Mouse (Mus musculus) kidney, postnatal 10 days (tissue): ENCODE measurements at regions not wholly inside any gene's neighbourhood (a gene's known extent, or its start where the extent isn't known, plus 50 kb on each side); places are given as distances from the start of the nearest gene placed in this dataset.
A peak's percentile ranks its signal among the peaks of the same experiment; 100 is the strongest.

Experiments
- DNase-seq: peaks from one replicate; pipeline ENCODE4 v3.0.0; 2021; ENCODE audit warnings: mixed read lengths

DNA sequence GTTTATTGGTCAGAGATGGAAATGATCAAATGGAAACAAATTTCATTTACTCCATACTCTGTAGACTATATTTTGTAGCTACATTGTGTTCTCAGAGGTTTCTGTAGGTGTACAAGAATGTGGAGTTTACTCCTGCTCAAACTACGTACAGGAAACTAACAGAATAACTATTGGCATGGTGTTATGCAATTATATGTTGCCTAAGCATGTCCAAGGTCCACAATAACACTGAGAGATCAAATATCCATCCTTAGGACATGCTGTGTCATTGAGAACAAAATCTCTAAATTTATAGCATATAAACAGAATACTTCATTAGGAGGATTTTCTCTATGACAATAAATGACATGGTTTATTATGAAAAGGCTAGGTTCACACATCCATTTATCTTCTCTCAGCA is 400.3 kb downstream of the Fam198b start:
- no peak for DNase-seq

DNA sequence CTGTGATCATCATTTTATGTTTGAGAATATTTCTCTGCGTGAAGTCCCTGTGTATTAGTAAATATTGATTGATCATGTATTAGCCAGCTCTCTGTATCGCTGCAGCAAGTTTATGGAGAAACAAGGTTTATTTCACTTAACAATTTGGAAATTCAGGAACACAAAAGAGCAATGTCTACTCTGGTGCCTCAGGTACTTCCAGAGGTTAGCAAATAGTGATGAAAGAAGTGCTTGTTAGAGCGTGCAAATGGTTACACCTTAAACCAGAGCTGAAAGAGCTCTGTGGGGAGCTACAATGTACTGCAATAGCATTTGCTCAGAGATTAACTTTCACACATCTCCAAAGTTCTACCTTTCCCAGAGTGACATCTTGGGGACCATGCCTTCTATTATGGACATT is 400.9 kb downstream of the Fam198b start:
- DNase-seq = no peak

DNA sequence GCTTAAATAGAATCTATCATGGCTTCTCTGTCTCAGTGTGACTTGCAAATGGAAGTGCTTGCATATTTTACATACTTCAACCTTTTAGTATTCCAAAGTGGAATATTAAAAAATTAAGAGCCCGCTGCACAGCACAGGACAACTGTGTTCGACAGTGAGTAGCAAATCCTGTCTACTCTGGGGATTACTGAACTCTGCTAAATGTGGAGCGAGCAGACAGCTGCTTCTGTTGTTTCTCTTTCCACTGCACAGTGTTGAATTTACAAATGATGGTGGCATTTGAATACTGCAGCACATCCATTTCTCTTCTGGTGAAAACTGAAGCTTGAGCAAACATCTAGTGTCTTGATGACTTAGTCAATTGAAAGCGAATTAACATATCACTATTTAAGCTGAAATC is 409.2 kb downstream of the Fam198b start:
- DNase-seq = no peak

DNA sequence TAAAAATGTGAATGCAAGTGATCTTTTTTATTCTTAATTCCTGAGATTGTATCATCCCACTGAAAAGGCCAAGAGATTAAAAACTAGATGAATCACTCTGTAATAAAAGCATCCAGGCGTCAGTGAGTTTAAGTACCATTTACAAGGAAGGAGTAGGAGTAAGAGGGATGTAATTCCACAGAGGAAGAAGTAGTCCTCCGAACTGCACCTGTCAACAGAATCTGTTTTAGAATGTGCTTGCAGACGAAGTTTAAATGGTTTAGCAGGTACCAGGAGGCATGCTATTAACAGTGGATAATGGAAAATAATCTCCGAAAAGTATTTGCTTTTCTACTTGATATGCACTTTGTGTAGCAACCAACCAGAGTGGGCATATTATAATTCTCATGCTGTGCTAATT is 423.3 kb downstream of the Fam198b start:
- no peak for DNase-seq

DNA sequence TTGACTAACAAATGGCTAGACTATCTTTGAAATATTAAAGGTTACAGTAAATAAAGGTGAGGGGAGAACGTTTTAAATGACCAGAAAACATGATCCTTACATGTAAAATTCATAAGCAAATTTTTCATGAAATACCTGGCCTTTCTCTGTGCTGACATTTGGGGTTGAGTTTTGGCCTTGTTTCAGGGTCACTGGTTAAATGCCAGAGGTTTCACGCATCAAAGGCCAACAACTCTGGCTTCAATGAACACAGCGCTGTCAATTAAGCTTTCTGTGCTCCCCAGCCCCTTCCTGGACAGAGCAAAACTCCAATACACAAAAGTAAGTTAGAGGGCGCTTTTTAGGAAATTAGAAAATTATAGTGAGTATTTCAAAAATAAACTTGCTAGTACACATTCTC is 425.6 kb downstream of the Fam198b start:
- no peak for DNase-seq

DNA sequence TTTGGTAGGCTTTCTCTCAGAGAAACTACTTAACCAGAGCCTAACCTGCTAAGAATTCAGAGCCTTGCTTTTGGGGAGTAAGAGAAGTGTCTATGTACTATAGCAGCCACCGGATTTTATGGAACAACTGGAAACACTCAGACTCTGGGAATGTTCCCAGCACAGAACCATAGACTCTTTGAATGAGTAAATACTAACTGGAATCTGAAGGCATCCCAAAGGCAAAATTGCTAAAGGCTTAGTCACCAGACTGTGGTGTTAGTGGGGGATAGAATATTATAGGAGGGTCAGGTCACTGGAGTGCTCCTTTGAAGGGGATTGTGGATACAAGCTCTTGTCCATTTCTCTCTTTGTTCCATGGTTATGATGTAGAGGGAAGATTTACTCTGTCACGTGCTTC is 427.4 kb downstream of the Fam198b start:
- no peak for DNase-seq

DNA sequence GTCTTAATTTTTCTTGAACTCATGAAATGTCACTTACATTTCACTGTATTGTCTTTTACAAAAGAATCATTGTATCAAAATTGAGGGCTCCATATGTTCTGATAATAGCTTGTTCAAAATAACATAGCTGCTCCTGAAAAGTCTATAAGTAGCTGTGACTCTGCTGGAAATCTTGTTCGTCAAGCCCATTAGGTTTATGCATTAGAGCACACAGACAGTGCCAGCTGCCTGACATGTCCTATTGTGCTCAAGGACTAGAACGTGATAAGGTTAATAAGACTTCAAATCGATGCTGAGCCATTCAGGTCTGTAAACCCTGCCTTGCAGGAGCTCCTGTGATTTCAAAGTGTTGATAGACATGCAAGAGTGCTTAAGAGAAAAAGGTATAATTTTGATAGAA is 438.0 kb downstream of the Fam198b start:
- DNase-seq = no peak

DNA sequence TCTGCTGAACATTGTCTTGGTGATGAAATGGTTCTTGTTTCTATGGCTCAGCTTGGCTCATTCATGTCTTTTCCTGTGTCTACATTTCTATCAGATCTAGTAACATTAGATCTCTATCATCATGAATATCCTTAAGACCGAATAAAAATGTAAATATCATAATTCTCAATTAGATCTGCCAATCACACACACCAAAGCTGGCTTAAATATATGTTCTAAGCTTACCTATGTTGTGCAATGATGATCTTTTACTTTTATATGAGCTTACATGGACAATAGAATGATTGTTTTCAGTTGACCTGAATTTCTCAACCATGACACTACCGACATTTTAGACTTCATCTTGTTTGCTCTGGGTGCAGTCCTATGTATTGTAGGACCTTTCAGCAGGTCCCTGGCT is 440.4 kb downstream of the Fam198b start:
- no peak for DNase-seq

DNA sequence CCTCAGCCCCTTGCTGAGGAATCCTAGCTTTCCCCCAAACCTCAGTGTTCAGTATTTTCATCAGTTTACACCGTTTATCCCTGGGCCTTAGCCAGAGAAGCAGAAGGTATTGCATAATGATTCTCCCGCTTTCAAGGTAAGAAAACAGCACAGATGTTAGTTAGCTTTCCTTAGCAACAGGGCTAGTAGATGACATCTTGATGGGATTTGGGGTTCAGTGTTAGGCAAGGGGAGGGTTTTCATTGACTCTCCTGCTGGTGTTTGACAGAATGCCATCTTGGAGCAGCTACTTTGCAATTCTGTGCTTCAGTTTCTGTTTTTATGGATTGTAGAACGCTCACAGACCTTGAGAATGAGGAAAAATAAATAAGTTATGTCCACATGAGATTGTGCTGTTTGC is 447.4 kb downstream of the Fam198b start:
- no peak for DNase-seq

DNA sequence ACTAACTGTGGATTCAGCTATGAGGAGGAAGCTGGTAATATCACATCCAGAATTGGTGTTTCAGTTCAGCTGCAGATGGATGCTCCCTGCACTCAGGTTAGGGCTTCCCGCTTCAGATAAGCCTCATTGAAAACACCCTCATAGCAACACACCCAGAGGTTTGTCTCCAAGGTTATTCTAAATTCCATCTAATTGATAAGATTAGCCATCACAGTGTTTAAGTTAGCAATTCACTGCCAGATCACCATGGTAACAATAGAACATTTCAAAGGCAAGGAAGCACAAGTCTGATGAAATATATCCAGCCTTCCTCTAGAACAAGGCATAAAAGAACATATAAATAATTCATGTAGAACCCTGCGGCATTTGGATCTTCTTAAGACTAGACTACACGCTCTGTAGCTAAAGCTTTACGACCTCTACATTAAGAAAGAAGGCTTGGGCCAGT is 450.1 kb downstream of the Fam198b start:
- DNase-seq = no peak

DNA sequence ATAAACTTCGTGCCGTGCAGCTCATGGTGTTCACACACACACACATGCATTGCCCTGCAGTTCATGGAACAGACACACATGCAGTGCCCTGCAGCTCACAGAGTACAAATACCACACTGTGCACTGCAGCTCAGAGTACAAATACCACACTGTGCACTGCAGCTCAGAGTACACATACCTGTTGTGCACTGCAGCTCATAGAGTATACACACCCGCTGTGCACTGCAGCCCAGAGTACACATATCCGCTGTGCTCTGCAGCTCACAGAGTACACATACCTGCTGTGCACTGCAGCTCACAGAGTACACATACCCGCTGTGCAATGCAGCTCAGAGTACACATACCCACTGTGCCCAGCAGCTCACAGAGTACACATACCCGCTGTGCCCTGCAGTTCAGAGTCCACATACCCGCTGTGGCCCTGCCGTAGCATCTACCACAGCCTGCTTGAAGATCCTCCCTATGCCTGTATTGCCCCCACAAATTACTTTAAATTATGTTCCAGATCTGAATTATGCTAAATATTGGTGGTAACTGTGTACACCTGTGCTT is 451.9 kb downstream of the Fam198b start:
- no peak for DNase-seq

DNA sequence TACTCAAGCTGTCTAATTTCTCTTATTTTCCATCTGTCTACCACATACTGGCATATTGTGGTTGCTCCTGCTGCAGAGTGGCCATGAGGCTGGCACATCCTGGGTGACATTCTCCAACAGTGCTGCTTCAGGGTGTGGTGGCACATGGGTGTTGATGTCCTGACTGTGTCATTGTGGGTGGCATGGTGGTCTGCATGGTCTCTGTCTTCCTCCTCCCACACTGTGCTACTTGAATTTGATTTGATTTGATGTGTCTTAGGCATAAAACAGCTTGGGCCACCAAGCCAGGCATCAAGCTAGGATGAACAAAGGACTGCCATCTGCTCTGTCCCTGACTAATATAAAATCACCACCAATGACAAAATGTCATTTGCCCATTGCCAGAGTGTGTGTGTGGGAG is 434.7 kb downstream of the Gria2 start:
- no peak for DNase-seq

DNA sequence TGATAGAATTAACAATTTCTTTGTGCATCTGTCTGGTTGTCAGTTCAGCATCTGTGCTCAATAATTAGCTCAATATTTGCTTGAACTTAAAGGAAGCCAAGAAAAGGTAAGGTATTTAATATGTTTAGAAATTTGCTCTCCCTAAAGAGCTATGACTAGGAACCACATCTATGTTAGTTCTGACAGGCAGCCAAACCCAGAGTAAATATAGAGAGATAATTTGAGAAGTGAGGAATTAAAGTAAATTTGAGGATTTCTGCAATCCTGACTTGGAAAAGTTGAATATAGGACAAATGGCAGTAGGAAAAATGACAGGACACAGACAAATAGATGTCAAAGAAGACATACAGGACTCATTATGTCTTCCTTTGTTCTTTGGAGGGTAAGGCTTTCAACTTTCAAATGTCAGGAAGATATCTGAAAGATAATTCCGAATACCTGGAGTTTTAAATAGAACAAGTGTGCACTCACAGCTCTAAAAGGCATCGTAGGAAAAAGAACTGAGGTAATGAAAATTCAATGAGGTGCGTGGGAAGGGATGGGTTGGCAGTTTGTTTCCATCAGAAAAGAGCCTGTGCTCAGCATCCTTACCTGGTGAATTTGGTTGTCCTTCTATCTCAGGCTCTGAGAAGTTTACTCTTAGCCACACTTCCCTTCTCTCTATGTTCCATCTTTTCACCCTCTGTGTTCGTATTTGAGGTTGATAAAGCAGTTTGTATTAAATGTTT is 433.3 kb downstream of the Gria2 start:
- DNase-seq = no peak

DNA sequence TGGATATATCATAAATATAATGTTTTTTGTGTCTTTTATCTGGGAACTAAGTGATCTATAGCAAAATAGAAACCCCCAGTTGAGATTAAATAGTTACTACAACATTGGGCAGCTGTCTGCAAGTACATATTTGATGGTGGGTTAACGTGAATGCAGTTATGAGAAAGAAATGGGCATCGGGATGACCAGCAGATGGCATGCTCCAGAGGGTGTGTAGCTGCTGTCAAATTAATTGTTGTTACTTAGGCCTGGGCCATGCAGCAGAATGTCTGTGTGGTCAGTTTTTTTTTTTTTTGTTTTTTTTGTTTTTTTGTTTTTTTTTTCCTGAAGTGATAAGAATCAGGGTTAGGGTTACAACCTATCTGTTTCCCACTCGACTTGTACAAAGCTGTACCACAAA is 430.2 kb downstream of the Gria2 start:
- DNase-seq = peak; percentile 7

DNA sequence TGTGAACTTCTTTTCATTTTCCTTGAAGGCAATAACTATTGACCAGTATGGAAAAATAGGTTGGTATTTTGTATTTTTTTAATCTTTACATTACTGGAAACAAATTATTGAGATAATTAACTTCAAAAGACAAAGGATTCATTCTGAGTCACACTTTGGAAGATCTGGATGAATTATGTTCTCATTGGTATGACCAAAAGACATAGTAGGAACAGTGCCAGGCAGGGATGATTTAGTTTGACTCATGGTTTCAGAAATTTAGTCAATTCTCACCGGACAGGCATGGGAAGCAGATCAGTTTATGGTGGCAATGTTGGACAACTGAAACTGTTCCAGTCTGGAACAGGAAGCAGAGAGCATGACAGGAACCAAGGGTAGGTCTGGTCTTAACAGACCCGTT is 416.6 kb downstream of the Gria2 start:
- DNase-seq = no peak

DNA sequence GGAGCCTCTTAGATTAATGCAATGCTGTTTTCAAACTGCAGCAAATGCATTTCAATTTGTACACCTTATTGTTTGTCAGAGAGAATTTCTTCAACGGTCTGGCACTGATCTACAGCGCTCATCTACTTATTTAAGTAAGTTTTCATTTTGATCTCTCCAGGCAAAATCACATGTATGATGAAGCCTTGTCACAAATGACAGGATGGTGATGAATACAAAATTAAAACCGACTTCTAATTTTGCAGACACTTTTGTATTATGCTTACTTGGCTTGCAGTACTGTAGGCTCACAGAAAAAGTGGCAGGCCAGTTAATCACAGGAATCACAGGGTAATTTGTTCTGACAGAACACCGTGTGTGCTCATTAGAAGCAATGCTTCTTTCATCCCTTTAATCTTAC is 406.4 kb downstream of the Gria2 start:
- no peak for DNase-seq

DNA sequence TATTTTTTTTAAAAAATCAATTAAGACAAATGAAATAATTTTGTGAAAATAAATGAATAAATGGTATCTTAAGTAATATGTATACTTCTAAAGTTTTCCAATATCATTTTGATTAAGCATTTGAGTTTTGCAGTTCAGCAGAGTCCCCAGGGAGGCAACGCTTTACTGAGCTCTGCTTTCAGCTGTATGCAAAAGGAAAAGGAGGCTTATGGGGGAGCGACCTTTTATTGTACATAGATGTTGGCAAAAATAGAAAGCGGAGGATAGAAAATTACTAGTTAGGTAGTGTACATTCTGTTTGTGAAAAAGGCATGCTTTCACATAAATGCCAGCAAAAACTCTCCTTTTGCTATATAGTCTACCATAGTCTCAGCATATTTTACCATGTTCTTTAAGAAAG is 382.2 kb downstream of the Gria2 start:
- no peak for DNase-seq

DNA sequence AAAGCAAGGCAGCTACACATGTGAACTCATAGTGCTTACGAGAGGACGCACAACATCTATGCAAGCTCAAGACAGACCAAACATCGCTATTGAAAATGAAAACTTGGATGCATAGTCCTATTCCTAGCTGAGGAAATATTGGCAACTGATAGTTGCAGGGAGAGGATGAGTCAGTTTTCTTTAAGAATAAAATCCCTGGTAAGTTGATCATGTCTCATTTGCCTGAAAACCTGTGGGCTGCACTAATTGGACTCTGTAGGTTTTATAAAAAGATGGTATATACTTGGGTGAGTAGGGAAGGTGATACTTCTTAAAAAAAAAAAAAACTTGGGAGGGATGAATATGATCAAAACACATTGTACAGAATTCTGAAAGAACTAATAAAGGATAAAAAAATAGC is 381.2 kb downstream of the Gria2 start:
- DNase-seq = no peak

DNA sequence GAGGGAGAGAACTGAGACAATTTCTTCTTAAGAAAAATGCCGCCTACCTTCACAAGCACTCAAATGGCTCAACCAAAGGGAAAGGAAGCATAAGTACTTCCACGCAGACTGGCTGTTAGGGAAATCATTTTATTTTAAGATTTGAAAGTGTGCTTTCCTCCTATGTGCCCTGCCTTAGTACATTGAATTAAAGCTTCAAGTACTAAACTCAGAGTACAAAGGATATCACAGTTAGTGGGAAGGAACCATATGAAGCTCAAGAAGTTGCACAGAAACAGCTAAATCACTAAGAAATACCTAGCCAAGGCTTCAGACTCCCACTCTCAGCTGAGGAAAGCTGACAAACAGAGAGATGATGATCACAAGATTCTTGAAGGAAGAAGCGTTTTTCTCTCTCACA is 380.5 kb downstream of the Gria2 start:
- DNase-seq = no peak

DNA sequence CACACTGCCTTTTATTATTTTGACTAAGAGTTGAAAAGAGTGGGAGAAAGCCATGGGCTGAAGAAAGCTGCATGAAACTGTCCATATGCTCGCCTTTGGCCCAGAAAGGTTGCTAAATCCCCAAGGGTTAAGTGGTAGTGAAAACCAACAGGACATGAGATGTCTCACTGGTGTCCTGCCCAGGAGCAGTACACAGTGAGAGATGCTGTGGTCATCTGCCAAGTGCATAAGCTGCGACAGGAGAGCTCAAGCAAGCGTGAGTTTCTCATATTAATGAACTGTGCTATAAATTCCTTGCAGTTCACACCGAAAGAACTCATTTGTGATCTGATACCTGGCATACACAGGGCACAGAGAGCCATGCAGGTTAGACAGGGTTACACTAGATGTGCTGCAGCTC is 380.0 kb downstream of the Gria2 start:
- no peak for DNase-seq
